Mouse (Mus musculus): Measurements from ENCODE around the gene Cgas.

DNA sequence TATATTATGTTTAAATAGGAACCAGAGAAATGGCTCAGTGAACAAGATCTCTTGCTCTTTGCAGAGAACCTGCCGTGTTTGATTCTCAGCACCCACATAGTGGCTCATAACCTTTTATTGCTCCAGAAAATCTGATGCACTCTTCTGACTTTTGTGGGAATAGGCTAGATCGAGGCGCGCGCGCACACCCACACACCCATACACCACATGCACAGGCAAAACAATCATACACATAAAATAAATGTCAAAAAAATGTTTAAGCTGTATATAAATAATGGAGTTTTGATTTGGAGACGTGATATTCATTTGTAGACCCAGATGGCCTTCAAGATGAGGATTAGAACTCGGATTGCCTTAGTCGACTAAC lies 4.6 kb upstream of the Cgas start:
- TF ChIP-seq POLR2A (IDR thresholded peaks at IDR 0.05; ENCODE audit: low read depth, low read length) (no peak), CTCF (conservative IDR thresholded peaks at IDR 0.05; ENCODE audit: insufficient read depth, insufficient read length, low read depth, low read length) (no peak)

All from kidney, adult 2 months (tissue).